Comparison of ENCODE assay signal across 14 mouse cellular contexts in the genomic region with DNA sequence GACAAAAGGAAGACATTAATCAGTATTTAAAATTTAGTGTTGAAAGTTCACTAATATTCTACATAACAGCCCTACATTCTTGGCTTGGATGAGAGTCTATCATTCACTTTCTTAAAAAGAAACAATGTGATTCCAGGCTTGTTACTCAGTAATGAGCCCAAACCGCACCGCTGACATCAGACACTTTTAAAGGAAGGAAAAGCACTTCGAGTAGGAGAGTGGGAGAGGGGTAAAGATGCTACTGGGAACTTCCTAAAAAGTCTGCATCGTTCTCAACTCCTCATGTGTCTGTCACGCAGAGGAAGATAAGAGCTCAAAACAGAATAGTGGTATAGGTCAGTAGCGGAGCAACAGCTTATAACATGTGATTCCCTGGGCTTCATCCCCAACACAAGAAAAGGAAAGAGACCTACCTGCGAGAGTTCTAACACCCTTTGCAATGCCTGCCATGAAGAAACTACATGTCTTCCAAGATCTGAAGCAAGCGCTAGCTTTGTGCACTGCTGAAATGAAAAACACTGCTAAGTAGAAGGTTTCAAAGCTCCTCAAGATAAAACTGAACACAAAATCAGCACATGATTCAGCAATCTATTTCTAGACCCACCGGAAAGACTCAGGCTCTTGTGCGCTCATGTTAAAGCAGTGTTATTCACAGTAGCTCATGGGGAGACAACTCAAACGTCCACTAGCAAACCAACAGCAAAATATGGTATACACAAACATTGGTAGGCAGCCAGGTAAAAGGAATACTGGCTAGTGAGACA. TPM values are rescaled to one million over a fixed set of nuclear protein-coding genes. Genes with fewer than 3 reads are reported as not detected.
A peak's percentile ranks its signal among the peaks of the same experiment; 100 is the strongest.
DNase-seq lines count a peak whose midpoint lies in the region; ATAC-seq and TF ChIP-seq lines count a peak whose summit lies in the region.
"Had no signal": no experiment of that assay in that cellular context is flagged by ENCODE, and none has a peak within 500 bp of the region (broad histone marks: within the 10 kb centered on the region; RNA-seq: fewer than 3 reads in every experiment).

No protein-coding gene starts in this region.

- TF ChIP-seq POLR2A in heart, adult 2 months (IDR thresholded peaks at IDR 0.05; ENCODE audit: insufficient read depth, low read depth, low read length), result no peak

- peaks cover 11% of the 10 kb centered on the region for H3K4me1 ChIP-seq in heart, adult 2 months (ENCODE audit: control insufficient read depth, insufficient read depth, low read length)
- H3K4me1 ChIP-seq in heart, embryonic 14.5 days (ENCODE audit: control insufficient read depth in 2 of 2, insufficient read depth in 2 of 2, low read length in 2 of 2), result peaks cover 18 to 78% of the 10 kb centered on the region in 2 experiments
- H3K4me1 ChIP-seq: forebrain, embryonic 15.5 days; liver, embryonic 13.5 days had no signal

- H3K27ac ChIP-seq in heart, adult 2 months, result peak overlapping the region; percentile 79
- H3K27ac ChIP-seq in heart, embryonic 14.5 days (replicated peaks in 1 of 2; ENCODE audit: control insufficient read depth in 1 of 2, insufficient read depth in 1 of 2, low read depth in 2 of 2, low read length in 2 of 2), result peak overlapping the region; percentile 71 to 81
- H3K27ac ChIP-seq: forebrain, embryonic 15.5 days; liver, embryonic 13.5 days had no signal

- no peak for ATAC-seq in heart, embryonic 14.5 days (ENCODE audit: insufficient number of reproducible peaks, insufficient read depth, low FRiP score, low read depth)
- ATAC-seq: forebrain, embryonic 15.5 days had no signal

- H3K4me3 ChIP-seq in heart, adult 2 months, result peak overlapping the region; percentile 2; the same call in 1 of the 2 replicates
- no peak overlapping the region for H3K4me3 ChIP-seq in heart, embryonic 14.5 days (ENCODE audit: control insufficient read depth in 1 of 2, insufficient read depth in 1 of 2, low read depth in 1 of 2, low read length in 2 of 2)
- H3K4me3 ChIP-seq: forebrain, embryonic 15.5 days; liver, embryonic 13.5 days had no signal

- H3K9me3 ChIP-seq in heart, embryonic 14.5 days (ENCODE audit: control insufficient read depth, low read length), result no peaks in the 10 kb centered on the region
- H3K9me3 ChIP-seq: forebrain, embryonic 15.5 days; liver, embryonic 13.5 days had no signal

- H3K27me3 ChIP-seq in heart, adult 2 months (ENCODE audit: control insufficient read depth, insufficient read depth, low read length), result no peaks in the 10 kb centered on the region
- H3K27me3 ChIP-seq in heart, embryonic 14.5 days (ENCODE audit: control insufficient read depth, insufficient read depth, low read length), result no peaks in the 10 kb centered on the region
- H3K27me3 ChIP-seq: forebrain, embryonic 15.5 days; liver, embryonic 13.5 days had no signal

- peak overlapping the region; percentile 42 for H3K9ac ChIP-seq in heart, adult 2 months (ENCODE audit: low read depth, low read length)
- H3K9ac ChIP-seq in heart, embryonic 14.5 days (ENCODE audit: low read length), result peak overlapping the region; percentile 27; the same call in 1 of the 2 replicates
- H3K9ac ChIP-seq: forebrain, embryonic 15.5 days; liver, embryonic 13.5 days had no signal

- H3K36me3 ChIP-seq in heart, adult 2 months (ENCODE audit: control insufficient read depth, insufficient read depth, low read length), result peaks cover 52% of the 10 kb centered on the region
- H3K36me3 ChIP-seq in heart, embryonic 14.5 days (ENCODE audit: control insufficient read depth, insufficient read depth, low read length), result peaks cover 27% of the 10 kb centered on the region; the same call in 1 of the 2 replicates
- H3K36me3 ChIP-seq: forebrain, embryonic 15.5 days; liver, embryonic 13.5 days had no signal

- TF ChIP-seq EP300 in heart, adult 2 months (IDR thresholded peaks at IDR 0.05; ENCODE audit: insufficient read depth, low read depth, low read length), result no peak

- peak overlapping the region; percentile 38 for H3K4me2 ChIP-seq in heart, embryonic 14.5 days (ENCODE audit: low read length)
- H3K4me2 ChIP-seq: forebrain, embryonic 15.5 days; liver, embryonic 13.5 days had no signal

- no peak for TF ChIP-seq CTCF in heart, adult 2 months (IDR thresholded peaks at IDR 0.05)

- WGBS in heart, adult 2 months, result 39% methylated on average over 11 of the region's 11 CpGs
- WGBS in heart, embryonic 14.5 days, result 35% methylated on average over 11 of the region's 11 CpGs

- intact Hi-C loops in heart, adult 2 months (cut with DNase I), result loop anchor here (5.0 kb wide), 1 partner anchor 93 kb away; no protein-coding TSS in a partner anchor

- peaks cover 3% of the 10 kb centered on the region for H3K79me2 ChIP-seq in heart, adult 2 months (replicated peaks; ENCODE audit: control insufficient read depth, insufficient read depth, low read length)

- DNase-seq in heart, adult 2 months, result peak in 1 of 2 experiments; percentile 24
- no peak for DNase-seq in heart, adult 8-10 months (ENCODE audit: low spot score)
- DNase-seq in lung, postnatal 36 days, result peak; percentile 8
- no peak for DNase-seq in lung, postnatal 25 days (ENCODE audit: low spot score)
- no peak for DNase-seq in adrenal gland, postnatal 25 days
- DNase-seq in urinary bladder, postnatal 36 days (ENCODE audit: low spot score in 2 of 2), result no peak
- DNase-seq: cerebellum, adult 9-11 months; gastrocnemius, postnatal 25 days; kidney, adult 8-10 months; liver, embryonic 13.5 days; midbrain, embryonic 14.5 days; retina, postnatal 1 day had no signal

RNA-seq across cellular contexts. Expression of a gene that starts 25.1 kb away (rescaled TPM):
- total RNA-seq in heart, adult 2 months (2021), result 10 to 100 TPM; 70.7 to 71.9 TPM
- 37.9 and 51.1 TPM in 2 replicates for polyA plus RNA-seq in heart, adult 2 months (2012; rRNA removed)
- total RNA-seq in heart, adult 8-10 months (2022), result 10 to 100 TPM; 68.5 to 92.9 (median 77.7) TPM
- 22.0 and 24.3 TPM in 2 replicates for polyA plus RNA-seq in heart, embryonic 14.5 days (2014; fragmentation: Nextera tagmentation; extraction: Ambion mirVana)
- total RNA-seq in adrenal gland, postnatal 25 days (2021), result 81.7 and 83.4 TPM in 2 replicates
